Mouse (Mus musculus) C2C12 (cell line): ENCODE measurements around the gene Gbx2.

Source experiments
- CEBPB ChIP-seq: IDR thresholded peaks from one replicate; pipeline ENCODE4 v1.6.1; 2011; ENCODE audit warnings: low read depth, mild to moderate bottlenecking, control low read depth, moderate library complexity
- CTCF ChIP-seq: IDR thresholded peaks from one replicate; pipeline ENCODE4 v1.5.1; 2011; ENCODE audit not compliant: control insufficient read depth, insufficient read depth, insufficient read length
- FOSL1 ChIP-seq: IDR thresholded peaks from one replicate; pipeline ENCODE4 v1.8.0; 2011; ENCODE audit warnings: mild to moderate bottlenecking, low read length; ENCODE audit not compliant: poor library complexity, insufficient read depth, severe bottlenecking
- MAX ChIP-seq: IDR thresholded peaks from one replicate; pipeline ENCODE4 v1.6.1; 2011; ENCODE audit warnings: mild to moderate bottlenecking, control low read depth
- MYOD1 ChIP-seq: IDR thresholded peaks from one replicate; pipeline ENCODE4 v1.6.1; 2011; ENCODE audit warnings: low read depth; ENCODE audit not compliant: control insufficient read depth, insufficient read length
- MYOG ChIP-seq: IDR thresholded peaks from one replicate; pipeline ENCODE4 v1.6.1; 2011; ENCODE audit not compliant: control insufficient read depth, insufficient read length; ENCODE audit errors: extremely low read depth
- USF1 ChIP-seq: IDR thresholded peaks from one replicate; pipeline ENCODE4 v1.6.1; 2011; ENCODE audit warnings: low read depth, mild to moderate bottlenecking, control low read depth, moderate library complexity

GRCm38 (mm10) chr1:89942395-89942976 lies 11.5 kb upstream of the Gbx2 start:
- TF ChIP-seq CTCF (no peak), FOSL1 (no peak), MAX (no peak), USF1 (no peak), CEBPB (no peak), MYOD1 (no peak), MYOG (no peak)
